Mouse (Mus musculus) heart, adult 2 months (tissue): ENCODE measurements around the gene Scaf4. TPM values are rescaled to one million over a fixed set of nuclear protein-coding genes. Genes with fewer than 3 reads are reported as not detected.

ENCODE experiments used
- DNase-seq, 2 experiments: peaks; one replicate each; pipeline ENCODE4 v3.0.0; 2021
- H3K27ac ChIP-seq: fragments of 200-600 bp; 2 replicates; pipeline ENCODE4 v1.8.1; 2022
- H3K27me3 ChIP-seq: fragments of 200-500 bp; 2 replicates; pipeline ENCODE4 v1.6.1; 2012; ENCODE audit warnings: mild to moderate bottlenecking, low read length, inconsistent platforms, mixed read lengths; ENCODE audit not compliant: control insufficient read depth, insufficient read depth
- H3K36me3 ChIP-seq: fragments of 200-500 bp; 2 replicates; pipeline ENCODE4 v1.6.1; 2012; ENCODE audit warnings: low read length, inconsistent platforms; ENCODE audit not compliant: control insufficient read depth, insufficient read depth
- H3K4me1 ChIP-seq: fragments of 200-500 bp; 2 replicates; pipeline ENCODE4 v1.6.1; 2011; ENCODE audit warnings: low read length; ENCODE audit not compliant: control insufficient read depth, insufficient read depth
- H3K4me3 ChIP-seq: fragments of 200-600 bp; 2 replicates; pipeline ENCODE4 v1.8.1; 2022
- H3K79me2 ChIP-seq: fragments of 200-500 bp; replicated peaks from 2 replicates; pipeline ENCODE4 v1.6.1; 2012; ENCODE audit warnings: mild to moderate bottlenecking, inconsistent platforms, low read length, moderate library complexity, mixed read lengths; ENCODE audit not compliant: control insufficient read depth, insufficient read depth
- H3K9ac ChIP-seq: fragments of 200-500 bp; 2 replicates; pipeline ENCODE4 v1.6.1; 2012; ENCODE audit warnings: low read depth, mild to moderate bottlenecking, control low read depth, inconsistent platforms, low read length, mixed read lengths
- CTCF ChIP-seq: fragments of 200-600 bp; IDR thresholded peaks from 2 replicates; pipeline ENCODE4 v1.8.1; 2022; ENCODE audit warnings: antibody characterized with exemption, mild to moderate bottlenecking, moderate library complexity
- EP300 ChIP-seq: fragments of 200-500 bp; IDR thresholded peaks from 2 replicates; pipeline ENCODE4 v1.6.1; 2011; ENCODE audit warnings: low read depth, low read length, control low read depth; ENCODE audit not compliant: insufficient read depth
- POLR2A ChIP-seq: fragments of 200-500 bp; IDR thresholded peaks from 2 replicates; pipeline ENCODE4 v1.6.1; 2011; ENCODE audit warnings: mild to moderate bottlenecking, low read depth, low read length, control low read depth; ENCODE audit not compliant: insufficient read depth
- WGBS: fragments of 180-500 bp; shearing (Covaris S2); methylation state at CpG from one replicate; pipeline ENCODE4 v1.1.7; 2018; 5-methylcytosine and 5-hydroxymethylcytosine counted together
- intact Hi-C: fragments of 180-260 bp; cut with DNase I; formaldehyde crosslinking; loops from one replicate; pipeline ENCODE4 v1.15.1; 2025
- polyA plus RNA-seq: library from polyadenylated mRNA; depleted of rRNA; stranded (reverse); fragments of >200 nt; gene quantifications from 2 replicates; pipeline ENCODE4 v1.2.3, GENCODE M21; 2012
- total RNA-seq, 2 experiments: library from RNA; stranded (reverse); gene quantifications; 2 replicates each; pipeline ENCODE4 v1.2.3; 2021

Scaf4 gene
- total and polyA plus RNA-seq, 3 experiments: 17.8 to 19.9 (median 18.8) TPM

GRCm38 (mm10) chr16:90319321-90319720 lies 35.0 kb upstream of the Scaf4 start:
- Histone ChIP-seq H3K27me3 (no peaks in the 10 kb centered on the region), H3K79me2 (no peaks in the 10 kb centered on the region), H3K36me3 (no peaks in the 10 kb centered on the region), H3K9ac (no peak overlapping the region), H3K4me3 (no peak overlapping the region), H3K27ac (no peak overlapping the region), H3K4me1 (peaks cover 2% of the 10 kb centered on the region; the same call in 1 of the 2 replicates)
- intact Hi-C loops: no loop called here
- DNase-seq: no peak
- TF ChIP-seq EP300 (no peak), POLR2A (no peak), CTCF (no peak)
- WGBS: 85% methylated on average over 7 of the region's 7 CpGs

- intact Hi-C loops: no loop called here
- 78% methylated on average over 12 of the region's 12 CpGs for WGBS
These were observed 34.1 kb upstream of the Scaf4 start for GRCm38 (mm10) chr16:90318372-90318926.

DNA sequence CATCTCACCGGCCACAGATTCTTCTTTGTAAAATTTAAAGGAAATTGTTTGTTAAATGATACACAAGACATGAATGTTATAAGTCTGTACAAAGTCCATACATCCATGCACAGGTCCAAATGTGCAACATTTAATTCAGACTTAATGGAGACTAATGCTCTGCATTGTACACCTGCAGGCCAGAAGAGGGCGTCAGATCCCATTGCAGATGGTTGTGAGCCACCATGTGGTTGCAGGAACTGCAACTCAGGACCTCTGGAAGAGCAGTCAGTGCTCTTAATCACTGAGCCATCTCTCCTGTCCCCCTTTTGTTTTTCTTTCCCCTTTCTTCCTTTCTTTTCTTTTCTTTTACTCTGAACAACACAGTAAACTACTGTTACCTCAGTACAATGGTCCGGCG lies 33.5 kb upstream of the Scaf4 start:
- 81% methylated on average over 4 of the region's 4 CpGs for WGBS
- TF ChIP-seq CTCF: no peak
- TF ChIP-seq POLR2A: no peak
- no peak for TF ChIP-seq EP300
- Histone ChIP-seq H3K4me3 (no peak overlapping the region), H3K4me1 (no peaks in the 10 kb centered on the region), H3K36me3 (no peaks in the 10 kb centered on the region), H3K79me2 (no peaks in the 10 kb centered on the region), H3K9ac (no peak overlapping the region), H3K27me3 (no peaks in the 10 kb centered on the region), H3K27ac (no peak overlapping the region)
- intact Hi-C loops: no loop called here
- DNase-seq: no peak

More at GRCm38 (mm10) chr16:90318372-90318926, 34.1 kb upstream of the Scaf4 start:
- Histone ChIP-seq H3K9ac (no peak overlapping the region), H3K27ac (no peak overlapping the region), H3K4me3 (no peak overlapping the region), H3K36me3 (no peaks in the 10 kb centered on the region), H3K27me3 (no peaks in the 10 kb centered on the region), H3K79me2 (no peaks in the 10 kb centered on the region), H3K4me1 (peaks cover 2% of the 10 kb centered on the region; the same call in 1 of the 2 replicates)
- TF ChIP-seq POLR2A (no peak), EP300 (no peak), CTCF (no peak)
- no peak for DNase-seq

DNA sequence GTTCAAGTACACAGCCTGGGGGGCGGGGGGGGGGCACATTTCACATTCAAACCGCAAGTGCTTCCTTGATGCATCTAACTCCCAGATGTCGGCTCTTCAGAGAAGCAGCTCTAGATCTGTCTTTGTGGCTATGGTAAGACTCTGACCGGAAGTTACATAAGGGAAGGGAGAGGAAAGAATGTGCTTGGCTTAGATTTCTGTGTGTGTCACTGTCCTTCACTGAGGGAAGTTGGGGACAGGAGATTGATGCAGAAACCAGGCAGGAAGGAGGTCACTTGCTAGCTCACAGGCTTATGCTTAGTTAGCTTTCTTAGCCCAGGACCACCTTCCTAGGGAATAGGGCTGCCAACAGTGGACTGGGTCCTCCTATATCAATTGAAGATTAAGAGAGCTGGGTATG lies 31.6 kb upstream of the Scaf4 start:
- Histone ChIP-seq H3K4me3 (no peak overlapping the region), H3K4me1 (no peaks in the 10 kb centered on the region), H3K36me3 (no peaks in the 10 kb centered on the region), H3K27me3 (no peaks in the 10 kb centered on the region), H3K27ac (no peak overlapping the region), H3K79me2 (no peaks in the 10 kb centered on the region), H3K9ac (no peak overlapping the region)
- intact Hi-C loops: no loop called here
- DNase-seq: no peak
- WGBS: 58% methylated on average over 4 of the region's 4 CpGs
- no peak for TF ChIP-seq CTCF
- TF ChIP-seq POLR2A: no peak
- TF ChIP-seq EP300: no peak

DNA sequence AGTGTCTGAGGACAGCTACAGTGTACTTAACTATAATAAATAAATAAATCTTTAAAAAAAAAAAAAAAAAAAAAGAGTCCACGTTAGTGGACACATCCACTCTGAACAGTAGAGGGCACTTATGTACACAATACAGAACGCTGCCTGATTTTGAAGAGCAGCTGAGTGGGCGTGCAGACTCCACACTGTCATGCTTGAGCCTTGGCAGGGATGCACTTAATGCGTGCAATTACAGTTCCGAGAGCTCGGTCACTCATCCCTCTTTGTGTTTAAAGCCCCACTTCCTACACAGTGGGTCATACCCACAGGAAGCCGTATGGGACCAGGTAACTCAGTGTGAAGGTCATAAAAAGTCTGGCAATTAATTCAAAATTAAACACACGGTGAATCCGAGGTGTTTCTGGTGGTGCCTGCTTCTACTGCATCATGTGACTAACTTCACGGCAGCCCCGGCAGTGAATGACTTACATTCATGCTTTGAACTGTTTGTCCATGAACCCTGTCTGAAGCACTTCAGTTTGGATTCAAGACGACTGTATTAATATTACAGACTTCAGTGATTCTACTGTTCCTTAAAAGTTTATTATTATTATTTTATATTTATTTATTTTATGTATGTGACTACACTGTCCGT lies 28.3 kb upstream of the Scaf4 start:
- intact Hi-C loops: no loop called here
- Histone ChIP-seq H3K79me2 (no peaks in the 10 kb centered on the region), H3K27me3 (no peaks in the 10 kb centered on the region), H3K36me3 (no peaks in the 10 kb centered on the region), H3K9ac (no peak overlapping the region), H3K4me1 (no peaks in the 10 kb centered on the region), H3K4me3 (no peak overlapping the region), H3K27ac (no peak overlapping the region)
- 50% methylated on average over 13 of the region's 13 CpGs for WGBS
- DNase-seq: no peak
- TF ChIP-seq CTCF (peak; percentile 55), EP300 (no peak)

DNA sequence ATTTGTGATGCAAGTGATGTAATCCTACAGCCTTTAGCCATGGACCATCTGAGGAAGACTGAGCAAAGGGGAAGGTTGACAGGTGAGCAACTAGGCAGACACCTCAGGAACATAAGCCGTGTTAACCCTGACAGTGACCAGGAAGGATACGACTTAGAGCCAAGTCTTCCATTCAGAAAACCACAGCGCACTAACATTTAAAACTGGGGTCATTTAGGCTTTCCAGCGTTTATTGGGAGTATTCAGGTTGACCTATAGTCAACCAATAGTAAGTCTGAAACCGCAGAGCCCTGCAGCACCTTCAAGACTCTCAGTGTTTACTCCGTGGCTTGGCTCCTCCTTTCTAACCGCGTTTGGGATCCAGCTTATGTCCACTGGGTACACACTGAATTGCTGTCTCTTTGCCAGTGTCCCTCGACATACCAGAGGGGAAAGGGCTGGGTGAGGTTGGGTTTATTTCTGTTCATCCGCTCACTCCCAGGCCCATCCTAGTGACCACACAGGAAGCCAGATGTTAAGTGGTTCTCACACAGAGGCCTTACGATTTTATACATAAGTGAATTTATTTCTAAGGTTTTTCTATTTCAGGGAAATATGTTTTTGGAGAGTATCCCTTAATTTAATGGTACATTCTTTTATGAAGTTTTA lies 26.3 kb upstream of the Scaf4 start:
- Histone ChIP-seq H3K27me3 (no peaks in the 10 kb centered on the region), H3K4me3 (no peak overlapping the region), H3K27ac (no peak overlapping the region), H3K4me1 (no peaks in the 10 kb centered on the region), H3K9ac (no peak overlapping the region), H3K36me3 (no peaks in the 10 kb centered on the region), H3K79me2 (no peaks in the 10 kb centered on the region)
- 69% methylated on average over 11 of the region's 11 CpGs for whole genome bisulfite sequencing
- no peak for DNase-seq
- intact Hi-C loops: no loop called here
- TF ChIP-seq POLR2A (no peak), CTCF (no peak), EP300 (no peak)
